Mouse (Mus musculus): ENCODE results near the gene Klf1. TPM values are rescaled to one million over a fixed set of nuclear protein-coding genes. Genes with fewer than 3 reads are reported as not detected.
A peak's percentile ranks its signal among the peaks of the same experiment; 100 is the strongest.

The Klf1 gene
- polyA plus RNA-seq, 1 experiment from 2014 or later: 0.64 TPM

DNA sequence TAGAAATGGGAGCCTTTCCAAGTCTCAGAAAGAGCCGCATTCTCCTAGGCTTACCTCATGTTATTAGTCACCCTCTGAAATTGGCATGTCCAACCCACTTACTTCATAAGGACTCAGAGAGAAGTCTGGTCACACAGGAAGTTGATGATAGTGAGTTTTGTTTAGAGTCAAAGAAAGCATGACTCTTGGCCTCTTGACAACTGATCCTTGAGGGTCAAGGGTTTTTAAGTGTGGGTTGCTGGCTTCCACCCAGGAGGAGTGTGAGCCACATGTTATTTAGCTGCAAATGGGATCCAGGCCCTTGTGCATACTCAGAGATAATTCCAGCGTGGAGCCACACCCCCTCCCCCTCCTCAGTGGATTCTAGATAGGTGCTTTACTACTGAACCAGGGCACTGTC, 19.9 kb downstream of the Klf1 start:
- 84% methylated on average over 2 of the region's 2 CpGs for WGBS
- no peak for ATAC-seq (ENCODE audit: low FRiP score)
- Histone ChIP-seq H3K36me3 (peaks cover 92% of the 10 kb centered on the region), H3K9ac (no peak overlapping the region), H3K9me3 (no peaks in the 10 kb centered on the region), H3K27me3 (peaks cover 49% of the 10 kb centered on the region), H3K4me1 (replicated peaks) (no peaks in the 10 kb centered on the region), H3K4me3 (no peak overlapping the region), H3K27ac (no peak overlapping the region), H3K4me2 (no peak overlapping the region)

DNA sequence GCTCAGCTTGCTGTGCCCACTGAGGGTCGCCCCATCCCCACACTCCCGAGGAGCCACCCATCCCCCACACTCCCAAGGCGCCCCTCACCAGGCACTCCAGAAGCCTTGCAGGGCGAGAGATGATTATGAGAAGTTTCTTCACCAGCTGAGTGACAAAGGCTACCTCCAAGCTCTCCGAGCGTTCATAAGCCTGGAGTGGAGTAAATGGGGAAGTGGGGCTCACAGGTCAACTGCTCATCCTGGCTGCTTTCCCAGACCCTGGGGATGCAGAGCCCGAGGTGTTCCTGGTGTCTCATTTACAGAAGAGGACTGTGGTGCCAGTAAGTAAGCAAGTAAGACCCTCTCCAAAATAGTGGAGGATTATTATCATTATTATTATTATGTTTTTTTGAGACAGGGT, 23.8 kb downstream of the Klf1 start:
- Histone ChIP-seq H3K4me2 (no peak overlapping the region), H3K27ac (no peak overlapping the region), H3K36me3 (peaks cover 82% of the 10 kb centered on the region), H3K4me1 (replicated peaks) (peaks cover 6% of the 10 kb centered on the region), H3K4me3 (no peak overlapping the region), H3K9ac (no peak overlapping the region), H3K27me3 (peaks cover 26% of the 10 kb centered on the region), H3K9me3 (no peaks in the 10 kb centered on the region)
- WGBS: 81% methylated on average over 7 of the region's 7 CpGs
- ATAC-seq (ENCODE audit: low FRiP score): no peak

DNA sequence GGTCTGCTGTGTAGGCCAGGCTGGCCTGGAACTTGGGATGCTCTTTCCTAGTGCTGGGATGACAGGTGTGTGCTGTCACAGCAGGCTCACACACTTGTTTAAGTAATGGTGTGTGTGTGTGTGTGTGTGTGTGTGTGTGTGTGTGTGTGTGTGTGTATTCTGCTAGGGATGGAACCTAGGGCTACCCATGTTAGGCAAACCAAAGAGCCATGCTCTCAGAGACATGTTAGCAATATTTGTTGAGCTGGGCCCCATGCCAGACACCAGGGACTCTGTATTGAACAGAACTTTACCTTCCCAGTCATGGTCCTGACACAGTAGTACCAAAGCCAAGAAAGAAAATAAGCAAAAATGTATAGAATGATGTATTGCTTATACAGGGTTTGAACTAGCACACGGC, 25.8 kb downstream of the Klf1 start:
- no peak for ATAC-seq (ENCODE audit: low FRiP score)
- peaks cover 79% of the 10 kb centered on the region for H3K36me3 ChIP-seq
- no peak overlapping the region for H3K9ac ChIP-seq
- no peak overlapping the region for H3K4me2 ChIP-seq
- peaks cover 6% of the 10 kb centered on the region for H3K4me1 ChIP-seq (replicated peaks)
- H3K27me3 ChIP-seq: peaks cover 33% of the 10 kb centered on the region
- H3K27ac ChIP-seq: no peak overlapping the region
- H3K9me3 ChIP-seq: no peaks in the 10 kb centered on the region
- 82% methylated on average over 1 of the region's 1 CpGs for WGBS
- H3K4me3 ChIP-seq: no peak overlapping the region

DNA sequence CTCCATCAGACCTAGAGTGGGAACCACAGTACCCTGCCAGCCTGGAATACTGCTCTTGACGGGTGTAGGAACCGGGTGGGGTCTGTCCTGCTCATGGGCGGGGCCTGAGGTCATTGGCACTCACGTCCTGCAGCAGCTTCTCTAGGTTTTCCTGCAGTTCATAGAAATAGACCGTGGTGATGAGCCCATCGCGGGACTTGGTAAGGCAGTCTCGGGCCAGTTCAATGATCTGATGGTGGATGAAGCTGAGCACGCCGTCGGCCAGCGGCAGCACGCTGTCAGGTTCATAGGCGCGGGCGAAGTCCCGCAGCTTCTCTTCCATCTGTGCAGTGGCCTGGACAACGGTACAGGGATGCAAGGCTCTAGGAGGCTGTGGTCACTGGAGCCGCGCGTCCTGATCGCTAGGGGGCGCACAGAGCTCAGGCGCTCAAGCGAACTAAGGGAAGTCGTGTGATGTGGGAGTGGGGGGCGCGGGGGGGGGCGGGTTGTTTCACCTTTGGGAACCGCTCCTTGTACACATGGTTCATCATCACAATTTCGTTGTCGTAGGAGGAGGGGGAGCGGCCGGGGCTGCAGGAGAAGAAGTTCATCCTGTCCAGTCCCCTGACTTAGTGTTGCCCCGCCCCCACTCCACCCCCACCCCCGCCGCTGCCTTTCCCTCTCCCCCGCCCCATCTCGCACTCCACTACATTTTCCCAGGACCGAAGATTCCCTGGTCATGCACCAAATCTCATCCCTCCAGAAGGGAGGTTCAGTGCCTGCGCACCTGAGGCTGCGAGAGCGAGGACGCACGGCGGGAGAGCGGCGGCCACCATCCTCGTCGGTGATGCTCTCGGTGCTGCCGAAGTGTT, 27.0 kb downstream of the Klf1 start:
- Histone ChIP-seq H3K36me3 (peaks cover 75% of the 10 kb centered on the region), H3K27me3 (peaks cover 36% of the 10 kb centered on the region), H3K4me2 (peak overlapping the region; percentile 50), H3K9me3 (no peaks in the 10 kb centered on the region), H3K27ac (no peak overlapping the region), H3K9ac (peak overlapping the region; percentile 58), H3K4me3 (peak overlapping the region; percentile 27), H3K4me1 (replicated peaks) (peaks cover 8% of the 10 kb centered on the region)
- peak; percentile 75 for ATAC-seq (ENCODE audit: low FRiP score)
- WGBS: 2% methylated on average over 45 of the region's 52 CpGs

DNA sequence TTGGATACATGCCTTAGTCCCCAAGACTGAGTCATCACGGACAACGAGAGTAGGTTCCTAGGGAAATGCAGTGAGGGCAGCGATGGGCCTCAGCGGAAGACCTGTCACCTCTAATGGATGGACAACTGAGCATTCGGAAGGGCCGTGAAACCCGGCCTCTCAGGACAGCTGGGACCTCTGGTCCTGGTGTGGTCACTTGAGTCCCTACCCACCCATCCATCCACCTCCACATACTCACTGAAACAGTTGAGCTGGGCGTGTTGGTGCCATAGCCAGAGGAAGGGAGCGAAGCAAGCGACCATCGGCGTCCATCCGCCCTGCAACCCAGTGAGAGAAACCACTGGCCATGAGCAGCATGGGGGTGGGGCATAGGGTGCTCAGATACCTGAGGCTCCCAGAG, 28.9 kb downstream of the Klf1 start:
- no peaks in the 10 kb centered on the region for H3K9me3 ChIP-seq
- ATAC-seq (ENCODE audit: low FRiP score): no peak
- WGBS: 85% methylated on average over 13 of the region's 13 CpGs
- 0 out of 2 replicates have a peak overlapping the region, but pooled peaks have one; percentile 19 for H3K9ac ChIP-seq
- H3K4me2 ChIP-seq: no peak overlapping the region
- no peak overlapping the region for H3K4me3 ChIP-seq
- peaks cover 37% of the 10 kb centered on the region for H3K27me3 ChIP-seq
- H3K36me3 ChIP-seq: peaks cover 58% of the 10 kb centered on the region
- H3K27ac ChIP-seq: no peak overlapping the region
- H3K4me1 ChIP-seq (replicated peaks): peaks cover 27% of the 10 kb centered on the region

DNA sequence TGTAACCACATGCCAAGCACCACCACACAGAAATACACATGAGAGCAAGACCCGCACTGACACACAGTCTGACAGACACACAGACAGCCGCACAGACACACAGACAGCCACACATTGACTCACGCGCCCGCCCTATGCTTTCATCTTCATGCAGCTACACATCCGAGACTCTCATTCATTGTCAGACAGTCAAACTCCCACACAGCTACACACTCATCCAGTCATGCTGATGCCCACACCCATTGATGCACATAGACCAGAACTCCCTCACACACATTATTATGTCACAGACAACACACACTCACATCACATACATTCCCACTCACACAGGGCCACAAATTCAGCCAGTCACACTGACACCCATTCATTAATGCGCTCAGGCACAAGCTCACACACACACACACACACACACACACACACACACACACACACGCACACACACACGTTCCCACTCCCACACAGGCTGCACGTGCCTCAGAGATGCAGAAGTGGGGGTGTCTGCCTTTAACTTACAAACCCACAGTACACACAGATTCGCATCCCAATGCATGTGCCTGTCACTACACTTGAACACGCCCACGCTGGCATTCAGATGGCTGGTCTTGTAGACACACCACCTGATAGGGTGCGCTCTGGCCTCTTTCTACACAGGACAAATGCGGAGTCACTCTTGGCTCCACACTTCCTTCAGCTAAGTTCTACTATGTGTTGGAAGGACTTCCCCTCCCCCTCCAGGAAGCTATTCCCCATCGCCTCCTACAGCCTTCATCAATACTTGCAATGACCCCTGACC, 32.2 kb downstream of the Klf1 start:
- Histone ChIP-seq H3K36me3 (peaks cover 33% of the 10 kb centered on the region), H3K4me1 (replicated peaks) (peaks cover 44% of the 10 kb centered on the region), H3K9me3 (no peaks in the 10 kb centered on the region), H3K27ac (peak overlapping the region; percentile 40; the same call in 1 of the 2 replicates), H3K27me3 (peaks cover 37% of the 10 kb centered on the region), H3K9ac (peak overlapping the region; percentile 98; the same call in 1 of the 2 replicates), H3K4me3 (peak overlapping the region; percentile 85), H3K4me2 (peak overlapping the region; percentile 87)
- WGBS: 83% methylated on average over 16 of the region's 16 CpGs
- no peak for ATAC-seq (ENCODE audit: low FRiP score)

DNA sequence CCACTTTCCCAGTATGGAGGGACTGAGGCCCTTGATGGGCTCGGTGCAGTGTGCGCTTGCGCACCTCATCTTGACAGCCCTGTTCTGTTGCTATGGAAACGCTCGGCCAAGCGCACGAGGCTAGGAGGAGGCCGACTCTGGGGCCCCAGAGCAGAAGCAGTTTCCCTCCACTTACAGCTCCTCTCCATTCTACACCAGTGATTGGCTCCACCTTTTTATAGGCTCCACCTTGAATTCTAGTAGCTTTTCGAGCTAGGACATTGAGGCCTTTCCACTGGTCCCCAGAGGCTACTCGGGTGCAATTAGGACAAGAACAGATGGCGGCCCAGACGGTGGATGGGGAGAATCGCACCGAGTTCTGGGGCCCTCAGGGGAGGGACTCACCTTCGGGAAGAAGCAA, 33.1 kb downstream of the Klf1 start:
- Histone ChIP-seq H3K4me3 (peak overlapping the region; percentile 85), H3K27me3 (peaks cover 35% of the 10 kb centered on the region), H3K9me3 (no peaks in the 10 kb centered on the region), H3K4me2 (peak overlapping the region; percentile 87), H3K4me1 (replicated peaks) (peaks cover 37% of the 10 kb centered on the region), H3K9ac (peak overlapping the region; percentile 98), H3K27ac (peak overlapping the region; percentile 98), H3K36me3 (peaks cover 28% of the 10 kb centered on the region)
- ATAC-seq (ENCODE audit: low FRiP score): peak; percentile 67
- 1% methylated on average over 15 of the region's 15 CpGs for WGBS

DNA sequence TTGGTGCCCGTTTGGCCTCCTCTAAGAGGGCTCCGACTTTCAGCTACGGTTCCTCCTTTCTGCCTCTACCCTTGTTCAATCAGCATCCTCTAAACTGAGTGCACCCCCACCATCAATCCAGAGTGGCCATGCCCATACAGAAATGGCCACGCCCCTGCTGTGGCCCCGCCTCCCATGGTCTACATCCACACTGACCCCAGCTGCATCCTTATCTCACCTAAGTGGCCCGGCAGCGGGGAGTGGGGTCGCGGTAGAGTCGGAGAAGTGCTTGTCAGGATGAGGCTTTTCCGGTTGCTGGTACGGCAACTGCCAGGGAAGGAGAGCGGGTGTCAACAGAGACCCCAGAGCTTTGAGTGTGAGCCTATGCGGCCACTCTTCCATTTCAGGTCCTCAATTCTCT, 33.8 kb downstream of the Klf1 start:
- Histone ChIP-seq H3K9me3 (no peaks in the 10 kb centered on the region), H3K36me3 (peaks cover 21% of the 10 kb centered on the region), H3K27me3 (peaks cover 29% of the 10 kb centered on the region), H3K4me3 (peak overlapping the region; percentile 85), H3K4me1 (replicated peaks) (peaks cover 37% of the 10 kb centered on the region), H3K4me2 (peak overlapping the region; percentile 87), H3K27ac (peak overlapping the region; percentile 98), H3K9ac (peak overlapping the region; percentile 98)
- ATAC-seq (ENCODE audit: low FRiP score): peak; percentile 10; the same call in 1 of the 2 replicates
- 5% methylated on average over 14 of the region's 14 CpGs for WGBS

DNA sequence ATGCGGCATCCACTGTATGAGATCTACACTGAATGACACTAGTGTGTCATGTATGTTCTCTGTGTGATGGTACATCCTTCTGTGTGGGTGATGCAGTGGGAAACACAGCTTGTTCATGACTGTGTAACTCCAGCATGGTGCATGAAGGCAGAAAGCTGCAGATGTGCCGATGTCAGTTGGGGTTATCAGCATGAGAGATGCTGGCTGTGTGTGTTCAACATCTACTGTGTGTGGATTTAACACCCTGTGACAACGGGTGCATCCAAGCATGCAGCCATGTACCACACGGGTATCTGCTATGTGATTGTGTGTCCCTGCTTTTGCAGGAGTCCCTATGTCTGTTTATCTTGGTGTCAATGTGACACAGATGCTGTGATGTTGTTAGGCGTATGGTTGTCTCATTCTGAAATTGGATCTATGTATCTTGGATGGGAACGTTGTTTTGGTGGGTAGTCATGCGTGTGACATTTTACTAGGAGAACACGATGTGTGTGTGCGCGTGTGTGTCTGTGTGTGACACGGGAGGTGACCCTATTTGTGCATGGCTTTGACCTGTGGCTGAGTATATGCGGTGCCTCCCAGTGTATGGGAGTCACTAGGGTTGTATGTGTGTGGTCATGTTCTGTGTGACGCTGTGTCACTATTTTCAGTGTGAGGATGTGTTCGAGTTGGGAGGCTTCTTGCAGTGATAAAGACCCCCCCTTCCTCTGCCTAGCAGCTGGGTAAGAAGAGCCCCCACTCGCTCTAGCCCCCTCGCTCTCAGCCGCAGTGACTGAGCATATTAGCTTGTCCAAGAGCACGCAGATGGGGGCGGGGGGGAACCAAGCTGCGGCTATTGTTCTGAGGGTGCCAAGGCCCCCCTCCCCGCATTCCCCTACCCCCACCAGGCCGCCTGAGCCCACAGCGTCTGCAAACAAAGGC, 34.6 kb downstream of the Klf1 start:
- Histone ChIP-seq H3K36me3 (peaks cover 16% of the 10 kb centered on the region), H3K27me3 (peaks cover 30% of the 10 kb centered on the region), H3K4me1 (replicated peaks) (peaks cover 37% of the 10 kb centered on the region), H3K27ac (peak overlapping the region; percentile 98), H3K9ac (peak overlapping the region; percentile 98), H3K9me3 (no peaks in the 10 kb centered on the region), H3K4me2 (peak overlapping the region; percentile 87), H3K4me3 (peak overlapping the region; percentile 85)
- 13% methylated on average over 20 of the region's 23 CpGs for WGBS
- peak; percentile 56 for ATAC-seq (ENCODE audit: low FRiP score)

DNA sequence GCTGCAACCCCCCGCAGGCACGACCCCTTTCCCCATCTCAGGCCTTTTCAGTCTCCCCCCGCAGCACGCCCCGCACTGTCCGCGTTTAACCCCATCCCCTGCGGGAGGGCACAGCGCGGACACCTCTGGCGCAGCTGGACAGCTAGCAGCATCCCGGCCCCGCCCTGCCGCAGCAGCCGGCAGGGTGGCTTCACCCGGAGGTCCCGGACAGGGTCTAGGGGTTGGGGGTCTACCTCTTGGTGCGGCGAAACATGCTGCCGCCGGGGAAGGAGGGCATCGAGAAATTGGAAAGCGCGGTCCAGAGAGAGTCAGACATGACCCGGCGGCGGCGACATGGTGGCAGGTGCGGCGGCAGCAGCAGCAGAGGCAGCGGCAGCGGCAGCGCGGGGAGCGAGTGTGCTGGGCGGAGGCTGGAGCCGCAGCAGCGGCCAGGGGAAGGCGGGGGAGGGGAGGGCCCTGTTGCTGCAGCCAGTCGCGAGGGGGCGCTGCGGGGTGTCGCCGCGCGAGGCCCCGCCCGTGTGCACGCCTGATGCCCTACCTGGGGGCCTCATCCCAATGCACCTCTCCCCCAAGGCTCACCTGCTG, 35.3 kb downstream of the Klf1 start, which contains the start of gene Mast1:
Mast1 (minus strand) TSS at position 398 of the 585 bp plus-strand sequence.
- H3K9ac ChIP-seq: peak within 1 kb of the TSS; percentile 98
- peaks cover 9% of the 10 kb centered on the region for H3K36me3 ChIP-seq
- 0% methylated on average over 45 of the region's 50 CpGs for WGBS
- H3K4me3 ChIP-seq: peak within 1 kb of the TSS; percentile 85
- H3K4me2 ChIP-seq: peak within 1 kb of the TSS; percentile 87
- peaks cover 37% of the 10 kb centered on the region for H3K4me1 ChIP-seq (replicated peaks)
- H3K9me3 ChIP-seq: no peaks in the 10 kb centered on the region
- ATAC-seq (ENCODE audit: low FRiP score): peak; percentile 53
- peak within 1 kb of the TSS; percentile 98 for H3K27ac ChIP-seq
- peaks cover 22% of the 10 kb centered on the region for H3K27me3 ChIP-seq

Data from hindbrain, embryonic 13.5 days (tissue).